Mouse (Mus musculus): Measurements from ENCODE around the gene Esr1. TPM values are rescaled to one million over a fixed set of nuclear protein-coding genes. Genes with fewer than 3 reads are reported as not detected.
"Not testable (repeated sequence)": the region's sequence is repeated elsewhere in the genome, so short reads cannot be mapped to it uniquely, and the experiment has no call there.

The Esr1 gene
- polyA plus RNA-seq, 1 experiment from 2014 or later, result 0.24 TPM

- Histone ChIP-seq H3K36me3 (no peaks in the 10 kb centered on the region), H3K9me3 (no peaks in the 10 kb centered on the region), H3K4me1 (peaks cover 18% of the 10 kb centered on the region), H3K9ac (peak overlapping the region; percentile 58), H3K4me2 (peak overlapping the region; percentile 83), H3K27me3 (peaks cover 64% of the 10 kb centered on the region), H3K4me3 (peak overlapping the region; percentile 52), H3K27ac (no peak overlapping the region)
- 2% methylated on average over 61 of the region's 68 CpGs for WGBS
- 0 out of 2 replicates have a peak, but pooled peaks have one; percentile 32 for ATAC-seq (ENCODE audit: insufficient number of reproducible peaks, insufficient read depth, low FRiP score, low TSS enrichment, low read depth)
Observed at GRCm38 (mm10) chr10:4712061-4712908, 100.9 kb downstream of the Esr1 start.

DNA sequence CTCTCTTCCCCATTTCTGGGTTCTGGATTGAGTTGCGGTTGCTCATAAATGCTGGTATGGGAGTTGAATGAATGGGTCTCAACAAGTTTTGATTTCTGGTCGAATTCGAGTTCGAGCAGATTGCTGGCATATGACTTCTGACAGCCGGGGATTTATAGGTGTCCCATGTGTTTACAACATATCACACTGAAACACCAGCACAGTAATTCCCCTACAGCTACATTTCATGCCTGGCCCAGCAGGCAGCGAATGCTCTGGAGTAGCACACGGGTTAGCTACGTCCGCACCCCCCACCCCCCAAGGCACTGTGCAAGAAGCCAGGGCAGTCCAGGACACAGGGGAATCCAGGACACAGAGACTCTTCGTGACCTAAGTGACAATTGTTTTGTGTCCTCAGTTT lies 102.0 kb downstream of the Esr1 start:
- Histone ChIP-seq H3K27me3 (peaks cover 62% of the 10 kb centered on the region), H3K36me3 (no peaks in the 10 kb centered on the region), H3K27ac (no peak overlapping the region), H3K4me1 (peaks cover 18% of the 10 kb centered on the region), H3K9me3 (no peaks in the 10 kb centered on the region), H3K9ac (no peak overlapping the region), H3K4me3 (no peak overlapping the region), H3K4me2 (no peak overlapping the region)
- WGBS, result 58% methylated on average over 10 of the region's 10 CpGs
- ATAC-seq (ENCODE audit: insufficient number of reproducible peaks, insufficient read depth, low FRiP score, low TSS enrichment, low read depth), result no peak

- H3K9ac ChIP-seq, result no peak overlapping the region
- H3K4me1 ChIP-seq, result no peaks in the 10 kb centered on the region
- H3K4me3 ChIP-seq, result no peak overlapping the region
- H3K9me3 ChIP-seq, result no peaks in the 10 kb centered on the region
- 0 out of 2 replicates have a peak, but pooled peaks cover 2% of the 10 kb centered on the region for H3K27me3 ChIP-seq
- WGBS, result 55% methylated on average over 3 of the region's 3 CpGs
- no peaks in the 10 kb centered on the region for H3K36me3 ChIP-seq
- no peak for ATAC-seq (ENCODE audit: insufficient number of reproducible peaks, insufficient read depth, low FRiP score, low TSS enrichment, low read depth)
- H3K4me2 ChIP-seq, result no peak overlapping the region
- H3K27ac ChIP-seq, result no peak overlapping the region
Observed at GRCm38 (mm10) chr10:4724851-4725250, 113.5 kb downstream of the Esr1 start.

GRCm38 (mm10) chr10:4726141-4726540 lies 114.7 kb downstream of the Esr1 start:
- Histone ChIP-seq H3K9me3 (no peaks in the 10 kb centered on the region), H3K4me1 (no peaks in the 10 kb centered on the region), H3K9ac (no peak overlapping the region), H3K4me3 (no peak overlapping the region), H3K36me3 (no peaks in the 10 kb centered on the region), H3K27me3 (0 out of 2 replicates have a peak, but pooled peaks cover 2% of the 10 kb centered on the region), H3K27ac (no peak overlapping the region), H3K4me2 (no peak overlapping the region)
- 74% methylated on average over 6 of the region's 6 CpGs for WGBS
- ATAC-seq (ENCODE audit: insufficient number of reproducible peaks, insufficient read depth, low FRiP score, low TSS enrichment, low read depth), result no peak

DNA sequence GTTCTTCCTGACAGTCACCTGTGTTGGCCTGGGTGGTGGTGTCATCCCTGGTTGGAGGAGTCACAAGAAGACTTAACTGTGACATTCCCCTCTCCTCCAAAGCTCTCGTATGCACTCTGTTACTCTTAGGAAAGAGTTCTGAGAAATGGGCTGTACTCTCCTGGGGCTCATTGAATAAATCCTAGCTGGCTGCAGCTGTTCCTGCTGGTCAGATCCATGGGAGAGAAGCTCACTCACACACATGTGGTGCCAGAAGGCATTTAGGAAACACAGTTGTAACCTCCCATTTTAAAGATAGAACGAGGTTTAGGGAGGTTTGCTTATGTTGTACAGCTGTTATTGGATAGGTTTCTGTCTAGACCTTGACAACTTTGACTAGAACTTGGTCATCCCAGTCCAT lies 120.9 kb downstream of the Esr1 start:
- ATAC-seq (ENCODE audit: insufficient number of reproducible peaks, insufficient read depth, low FRiP score, low TSS enrichment, low read depth), result no peak
- Histone ChIP-seq H3K4me3 (no peak overlapping the region), H3K27ac (no peak overlapping the region), H3K9ac (no peak overlapping the region), H3K4me2 (no peak overlapping the region), H3K36me3 (no peaks in the 10 kb centered on the region), H3K9me3 (no peaks in the 10 kb centered on the region), H3K4me1 (no peaks in the 10 kb centered on the region), H3K27me3 (no peaks in the 10 kb centered on the region)
- WGBS, result 60% methylated on average over 2 of the region's 2 CpGs

GRCm38 (mm10) chr10:4733987-4734386 lies 122.6 kb downstream of the Esr1 start:
- Histone ChIP-seq H3K27ac (no peak overlapping the region), H3K4me1 (no peaks in the 10 kb centered on the region), H3K36me3 (no peaks in the 10 kb centered on the region), H3K9ac (no peak overlapping the region), H3K27me3 (no peaks in the 10 kb centered on the region), H3K4me2 (no peak overlapping the region), H3K9me3 (no peaks in the 10 kb centered on the region), H3K4me3 (no peak overlapping the region)
- WGBS, result 64% methylated on average over 6 of the region's 6 CpGs
- ATAC-seq (ENCODE audit: insufficient number of reproducible peaks, insufficient read depth, low FRiP score, low TSS enrichment, low read depth), result no peak

DNA sequence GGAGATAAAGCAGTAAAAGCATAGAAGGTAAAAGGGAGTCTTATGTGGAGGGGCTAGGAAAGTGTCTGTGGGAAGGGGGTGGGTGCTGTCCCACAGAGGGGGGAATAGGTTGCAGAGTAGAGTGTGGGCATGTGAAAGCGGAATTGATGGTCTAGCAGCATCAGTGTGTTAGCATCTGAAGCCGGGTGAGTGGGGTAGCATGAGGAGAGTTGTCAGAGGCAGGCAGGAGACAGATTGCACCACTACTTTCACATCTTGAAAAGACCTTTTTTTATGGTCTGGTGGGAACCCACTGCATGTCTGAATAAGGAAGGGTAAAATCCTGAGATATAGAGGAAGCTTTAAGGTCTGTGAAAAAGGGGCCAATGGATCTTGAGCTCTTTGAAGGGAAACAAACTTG lies 123.5 kb downstream of the Esr1 start:
- no peaks in the 10 kb centered on the region for H3K9me3 ChIP-seq
- no peak overlapping the region for H3K4me2 ChIP-seq
- no peak overlapping the region for H3K9ac ChIP-seq
- H3K36me3 ChIP-seq, result no peaks in the 10 kb centered on the region
- H3K4me1 ChIP-seq, result no peaks in the 10 kb centered on the region
- ATAC-seq (ENCODE audit: insufficient number of reproducible peaks, insufficient read depth, low FRiP score, low TSS enrichment, low read depth), result no peak
- H3K27me3 ChIP-seq, result no peaks in the 10 kb centered on the region
- no peak overlapping the region for H3K27ac ChIP-seq
- WGBS, result 89% methylated on average over 2 of the region's 2 CpGs
- H3K4me3 ChIP-seq, result no peak overlapping the region

- Histone ChIP-seq H3K4me1 (no peaks in the 10 kb centered on the region), H3K36me3 (no peaks in the 10 kb centered on the region), H3K9ac (no peak overlapping the region), H3K27ac (no peak overlapping the region), H3K9me3 (no peaks in the 10 kb centered on the region), H3K4me2 (no peak overlapping the region), H3K4me3 (no peak overlapping the region), H3K27me3 (no peaks in the 10 kb centered on the region)
- ATAC-seq (ENCODE audit: insufficient number of reproducible peaks, insufficient read depth, low FRiP score, low TSS enrichment, low read depth), result no peak
- 87% methylated on average over 2 of the region's 2 CpGs for WGBS
Observed at GRCm38 (mm10) chr10:4738311-4738710, 126.9 kb downstream of the Esr1 start.

DNA sequence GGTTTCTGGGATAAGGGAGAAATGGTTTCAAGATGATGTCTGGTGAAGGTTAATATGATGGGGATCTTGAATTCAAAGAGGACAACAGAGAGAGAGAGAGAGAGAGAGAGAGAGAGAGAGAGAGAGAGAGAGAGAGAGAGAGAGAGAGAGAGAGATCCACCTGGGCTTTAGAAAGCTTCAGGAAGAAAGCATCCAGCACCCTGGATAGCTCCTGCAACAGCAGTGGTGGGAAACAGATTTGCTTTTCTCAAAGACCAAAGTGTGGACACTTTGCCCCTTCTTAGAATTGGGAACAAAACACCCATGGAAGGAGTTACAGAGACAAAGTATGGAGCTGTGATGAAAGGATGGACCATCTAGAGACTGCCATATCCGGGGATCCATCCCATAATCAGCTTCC lies 139.7 kb downstream of the Esr1 start:
- H3K9me3 ChIP-seq; H3K4me2 ChIP-seq; H3K36me3 ChIP-seq; H3K27me3 ChIP-seq; H3K9ac ChIP-seq; H3K4me3 ChIP-seq; ATAC-seq (ENCODE audit: insufficient number of reproducible peaks, insufficient read depth, low FRiP score, low TSS enrichment, low read depth); H3K4me1 ChIP-seq; H3K27ac ChIP-seq: not testable (repeated sequence)
- WGBS, result 50% methylated on average over 1 of the region's 1 CpGs

DNA sequence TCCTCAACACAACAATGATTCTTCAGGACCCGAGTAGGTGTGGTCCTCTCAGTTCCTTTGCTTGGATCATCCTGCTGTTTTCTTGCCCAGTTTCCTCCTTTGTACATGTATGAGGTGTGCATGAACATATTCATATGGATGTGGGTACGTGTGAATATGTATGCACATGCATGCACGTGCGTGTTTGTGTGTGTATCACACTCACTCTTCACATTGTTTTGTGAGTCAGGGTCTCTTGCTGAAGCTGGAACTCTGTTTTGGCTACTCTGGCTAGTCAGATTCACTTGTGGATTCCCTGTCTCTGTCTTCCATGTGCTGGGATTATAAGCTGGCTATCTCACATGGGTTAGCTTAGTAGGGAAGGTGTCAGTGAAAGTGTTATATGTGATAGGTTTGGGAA lies 141.6 kb downstream of the Esr1 start:
- Histone ChIP-seq H3K4me1 (no peaks in the 10 kb centered on the region), H3K27me3 (no peaks in the 10 kb centered on the region), H3K4me3 (no peak overlapping the region), H3K27ac (no peak overlapping the region), H3K9ac (no peak overlapping the region), H3K36me3 (no peaks in the 10 kb centered on the region), H3K9me3 (no peaks in the 10 kb centered on the region), H3K4me2 (no peak overlapping the region)
- 88% methylated on average over 4 of the region's 4 CpGs for WGBS
- ATAC-seq (ENCODE audit: insufficient number of reproducible peaks, insufficient read depth, low FRiP score, low TSS enrichment, low read depth), result no peak

DNA sequence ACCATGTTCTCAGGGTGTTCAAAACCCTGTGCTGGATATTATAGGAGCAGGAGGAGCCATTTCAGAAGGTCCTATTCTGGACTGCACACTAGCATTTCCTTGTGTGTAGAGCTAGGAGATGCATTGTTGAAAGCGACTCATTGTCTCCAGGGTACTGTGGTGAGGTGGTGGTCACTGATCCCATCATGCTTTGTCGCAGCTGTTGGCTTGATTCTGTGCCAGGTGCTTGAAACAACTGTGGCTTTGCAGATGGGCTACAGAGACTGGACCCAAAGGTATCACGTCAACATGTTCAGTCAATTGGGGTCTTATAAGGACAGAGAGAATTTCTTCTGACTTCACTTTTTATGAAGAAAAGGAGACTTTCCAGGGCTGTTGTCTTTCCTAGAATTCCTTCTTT lies 164.1 kb downstream of the Esr1 start:
- whole genome bisulfite sequencing, result 80% methylated on average over 3 of the region's 3 CpGs
- no peak overlapping the region for H3K9ac ChIP-seq
- no peak overlapping the region for H3K27ac ChIP-seq
- H3K9me3 ChIP-seq, result no peaks in the 10 kb centered on the region
- H3K4me1 ChIP-seq, result no peaks in the 10 kb centered on the region
- no peaks in the 10 kb centered on the region for H3K36me3 ChIP-seq
- H3K27me3 ChIP-seq, result no peaks in the 10 kb centered on the region
- ATAC-seq (ENCODE audit: insufficient number of reproducible peaks, insufficient read depth, low FRiP score, low TSS enrichment, low read depth), result no peak
- no peak overlapping the region for H3K4me2 ChIP-seq
- H3K4me3 ChIP-seq, result no peak overlapping the region

- no peak overlapping the region for H3K27ac ChIP-seq
- no peaks in the 10 kb centered on the region for H3K4me1 ChIP-seq
- no peaks in the 10 kb centered on the region for H3K27me3 ChIP-seq
- no peak overlapping the region for H3K4me3 ChIP-seq
- no peak for ATAC-seq (ENCODE audit: insufficient number of reproducible peaks, insufficient read depth, low FRiP score, low TSS enrichment, low read depth)
- 71% methylated on average over 6 of the region's 6 CpGs for WGBS
- no peaks in the 10 kb centered on the region for H3K36me3 ChIP-seq
- no peaks in the 10 kb centered on the region for H3K9me3 ChIP-seq
- H3K9ac ChIP-seq, result no peak overlapping the region
- H3K4me2 ChIP-seq, result no peak overlapping the region
Observed at GRCm38 (mm10) chr10:4776007-4776713, 164.8 kb downstream of the Esr1 start.

Measured in embryonic facial prominence, embryonic 13.5 days (tissue).